Mouse (Mus musculus): Measurements from ENCODE around the gene Zfp940.
"Not testable (repeated sequence)": the region's sequence is repeated elsewhere in the genome, so short reads cannot be mapped to it uniquely, and the experiment has no call there.

Gene Zfp940

DNA sequence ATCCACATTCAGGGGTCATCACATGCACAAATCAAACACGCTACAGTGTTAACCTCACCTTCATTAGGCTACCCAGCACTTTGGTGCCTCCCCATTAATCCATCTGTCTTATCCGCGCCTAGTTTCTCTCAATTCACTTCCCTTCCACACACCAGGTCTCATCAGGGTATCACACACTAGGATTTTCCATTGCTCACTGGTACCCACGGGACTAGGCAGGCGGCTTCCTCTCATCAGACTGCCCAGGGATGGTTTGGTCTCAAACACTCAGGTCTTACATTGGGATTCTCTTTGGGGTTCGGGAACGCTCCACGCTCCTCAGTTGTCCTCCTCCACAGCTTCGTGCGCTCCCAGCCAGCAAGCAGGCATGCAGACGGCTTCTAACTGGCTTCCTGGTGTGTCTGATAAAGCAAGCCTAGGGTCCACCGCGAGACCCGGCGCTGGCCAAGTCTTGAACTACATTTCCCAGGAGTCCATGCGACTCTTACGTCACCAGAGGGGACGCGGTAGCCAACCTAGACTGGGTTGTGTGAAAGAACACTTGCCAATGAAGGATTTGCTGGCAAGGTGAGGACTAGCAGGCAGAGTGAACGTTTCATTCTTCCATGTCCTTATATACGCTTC lies at the start of gene Zfp940:
Gene Zfp940, minus strand, starts transcription at position 451 of the 624 bp plus-strand sequence.
- DNase-seq (ENCODE audit: low spot score in 2 of 2): peak; percentile 77 to 80

DNA sequence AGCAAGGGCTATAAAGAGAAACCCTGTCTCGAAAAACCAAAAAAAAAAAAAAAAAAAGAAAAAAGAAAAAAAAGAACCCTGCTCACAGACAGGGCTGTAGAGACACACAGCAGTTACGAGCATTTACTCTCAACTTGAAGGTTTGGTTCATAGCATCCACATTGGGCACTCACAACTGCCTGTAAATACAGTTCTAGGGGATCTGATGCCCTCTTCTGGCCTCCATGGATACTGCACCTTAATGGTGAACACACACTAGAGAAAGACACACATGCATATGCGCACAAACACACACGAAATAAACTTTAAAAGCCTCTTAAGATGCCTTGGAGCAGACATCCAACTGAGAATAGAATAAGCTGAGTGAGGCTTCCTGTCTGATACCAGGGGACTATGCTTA lies 44.9 kb upstream of the Zfp940 start:
- DNase-seq (ENCODE audit: low spot score in 2 of 2): no peak

DNA sequence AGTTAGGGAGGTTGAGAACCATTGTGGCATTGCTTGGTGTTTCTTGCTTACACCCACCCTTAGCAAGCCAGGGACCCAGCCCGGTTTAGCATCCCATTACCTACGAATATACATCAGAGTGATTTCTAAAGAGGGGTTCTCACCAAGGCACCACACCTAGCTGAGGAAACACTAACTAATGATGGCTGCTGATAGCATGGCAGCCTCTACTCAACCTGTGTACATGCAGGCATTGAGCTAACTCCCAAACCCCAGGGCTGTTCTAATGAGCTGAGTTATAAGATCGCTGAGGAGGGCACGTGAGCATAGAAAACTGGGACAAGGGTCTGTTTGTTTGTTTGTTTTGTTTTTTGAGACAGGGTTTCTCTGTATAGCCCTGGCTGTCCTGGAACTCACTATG lies 39.3 kb upstream of the Zfp940 start:
- no peak for DNase-seq (ENCODE audit: low spot score in 2 of 2)

DNA sequence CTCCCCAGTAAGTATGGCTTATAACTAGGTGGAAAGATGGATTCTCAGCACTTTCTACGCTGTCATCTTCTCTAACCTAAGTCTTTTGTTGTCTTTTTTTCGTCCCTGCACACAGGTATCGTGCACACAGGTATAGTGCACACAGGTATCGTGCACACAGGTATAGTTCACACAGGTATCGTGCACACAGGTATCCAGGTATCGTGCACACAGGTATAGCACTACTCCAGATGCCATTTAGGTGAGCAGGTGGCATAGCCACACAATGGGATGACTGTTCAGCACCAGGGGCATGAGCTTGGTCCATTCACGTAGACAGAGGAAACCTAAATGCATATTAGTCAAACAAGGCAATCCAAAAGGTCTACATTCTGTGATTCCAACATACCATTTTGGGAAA lies 37.0 kb upstream of the Zfp940 start:
- no peak for DNase-seq (ENCODE audit: low spot score in 2 of 2)

DNA sequence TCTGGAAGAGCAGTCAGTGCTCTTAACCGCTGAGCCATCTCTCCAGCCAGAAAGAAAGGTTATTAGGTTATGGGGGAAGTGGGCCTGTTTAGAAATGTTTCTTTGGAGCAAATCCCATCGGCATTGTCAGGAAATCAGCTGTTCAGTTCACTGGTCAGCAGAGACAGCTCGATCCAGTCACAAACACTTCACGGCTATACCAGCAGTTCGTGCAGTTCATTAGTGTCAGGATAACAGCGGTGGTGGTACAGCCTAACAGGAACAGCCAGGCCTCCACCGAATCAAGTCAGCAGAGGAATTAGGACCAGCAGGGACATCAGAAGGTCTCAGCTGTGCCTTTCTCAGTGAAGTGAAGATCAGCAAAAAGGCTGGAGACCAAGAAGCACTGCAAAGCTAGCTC lies 27.4 kb upstream of the Zfp940 start:
- no peak for DNase-seq (ENCODE audit: low spot score in 2 of 2)

DNA sequence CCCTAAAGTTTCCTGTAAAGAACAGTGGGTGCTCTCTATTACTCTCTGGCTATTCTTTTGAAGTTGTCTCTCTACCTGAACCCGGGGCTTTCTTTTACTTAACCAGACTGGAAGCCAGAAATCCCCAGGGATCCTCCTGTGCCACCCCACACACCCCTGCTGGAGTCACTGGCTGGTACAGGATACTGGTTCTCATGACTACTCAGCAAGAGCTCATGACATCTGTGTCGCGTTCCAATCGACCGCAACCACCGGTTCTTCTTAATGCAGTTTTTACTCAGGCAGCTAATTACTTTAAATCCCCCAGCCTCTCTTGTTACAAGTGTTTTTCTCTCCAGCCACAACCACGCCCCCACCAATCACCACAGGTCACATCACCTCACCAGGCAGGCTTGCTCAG lies 26.6 kb upstream of the Zfp940 start:
- DNase-seq (ENCODE audit: low spot score in 2 of 2): no peak

DNA sequence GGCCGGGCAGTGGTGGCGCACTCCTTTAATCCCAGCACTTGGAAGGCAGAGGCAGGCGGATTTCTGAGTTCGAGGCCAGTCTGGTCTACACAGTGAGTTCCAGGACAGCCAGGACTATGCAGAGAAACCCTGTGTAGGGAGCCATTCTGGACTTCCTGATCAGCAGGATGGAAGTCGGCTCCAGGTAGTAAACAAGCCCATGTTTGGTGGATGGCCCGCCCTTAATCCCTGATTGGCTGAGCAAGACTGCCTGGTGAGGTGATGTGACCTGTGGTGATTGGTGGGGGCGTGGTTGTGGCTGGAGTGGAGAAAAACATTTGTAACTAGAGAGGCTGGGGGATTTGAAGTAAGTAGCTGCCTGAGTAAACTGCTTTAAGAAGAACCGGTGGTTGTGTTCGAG lies 24.1 kb upstream of the Zfp940 start:
- not testable (repeated sequence) for DNase-seq (ENCODE audit: low spot score in 2 of 2)

DNA sequence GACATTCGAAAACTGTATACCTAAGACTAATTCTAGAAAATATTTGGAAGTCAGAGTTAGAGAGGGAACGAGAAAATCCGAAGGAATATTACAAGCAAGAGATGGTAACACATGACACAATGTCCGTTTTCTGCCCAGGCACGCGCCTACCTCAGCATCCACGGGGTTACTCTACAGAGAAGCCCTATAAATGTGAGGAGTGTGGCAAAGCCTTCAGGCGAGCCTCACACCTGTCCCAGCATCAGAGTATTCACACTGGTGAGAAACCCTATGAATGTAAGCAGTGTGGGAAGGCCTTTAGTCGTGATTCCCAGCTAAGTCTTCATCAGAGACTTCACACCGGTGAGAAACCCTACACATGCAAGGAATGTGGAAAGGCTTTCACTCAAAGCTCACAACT lies 20.8 kb upstream of the Zfp940 start:
- no peak for DNase-seq (ENCODE audit: low spot score in 2 of 2)

DNA sequence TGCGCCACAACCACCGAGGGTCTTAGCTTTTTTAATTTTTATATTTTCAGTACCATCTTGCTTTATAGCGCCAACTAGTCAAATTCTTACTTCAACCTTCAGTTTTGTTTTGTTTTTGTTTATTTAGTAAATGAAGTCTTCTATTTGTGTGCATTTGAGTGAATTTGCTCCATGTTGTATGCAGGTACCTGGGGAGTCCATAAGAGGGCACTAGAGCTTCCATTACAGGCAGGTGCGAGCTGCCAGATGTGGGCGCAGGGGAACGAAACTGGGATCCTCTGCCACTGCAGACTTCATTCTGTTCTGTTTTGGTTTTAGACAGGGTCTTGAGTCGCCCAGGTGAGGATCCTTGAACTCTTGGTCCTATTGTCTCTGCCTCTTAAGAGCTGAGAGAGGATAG lies 8.2 kb upstream of the Zfp940 start:
- no peak for DNase-seq (ENCODE audit: low spot score in 2 of 2)

DNA sequence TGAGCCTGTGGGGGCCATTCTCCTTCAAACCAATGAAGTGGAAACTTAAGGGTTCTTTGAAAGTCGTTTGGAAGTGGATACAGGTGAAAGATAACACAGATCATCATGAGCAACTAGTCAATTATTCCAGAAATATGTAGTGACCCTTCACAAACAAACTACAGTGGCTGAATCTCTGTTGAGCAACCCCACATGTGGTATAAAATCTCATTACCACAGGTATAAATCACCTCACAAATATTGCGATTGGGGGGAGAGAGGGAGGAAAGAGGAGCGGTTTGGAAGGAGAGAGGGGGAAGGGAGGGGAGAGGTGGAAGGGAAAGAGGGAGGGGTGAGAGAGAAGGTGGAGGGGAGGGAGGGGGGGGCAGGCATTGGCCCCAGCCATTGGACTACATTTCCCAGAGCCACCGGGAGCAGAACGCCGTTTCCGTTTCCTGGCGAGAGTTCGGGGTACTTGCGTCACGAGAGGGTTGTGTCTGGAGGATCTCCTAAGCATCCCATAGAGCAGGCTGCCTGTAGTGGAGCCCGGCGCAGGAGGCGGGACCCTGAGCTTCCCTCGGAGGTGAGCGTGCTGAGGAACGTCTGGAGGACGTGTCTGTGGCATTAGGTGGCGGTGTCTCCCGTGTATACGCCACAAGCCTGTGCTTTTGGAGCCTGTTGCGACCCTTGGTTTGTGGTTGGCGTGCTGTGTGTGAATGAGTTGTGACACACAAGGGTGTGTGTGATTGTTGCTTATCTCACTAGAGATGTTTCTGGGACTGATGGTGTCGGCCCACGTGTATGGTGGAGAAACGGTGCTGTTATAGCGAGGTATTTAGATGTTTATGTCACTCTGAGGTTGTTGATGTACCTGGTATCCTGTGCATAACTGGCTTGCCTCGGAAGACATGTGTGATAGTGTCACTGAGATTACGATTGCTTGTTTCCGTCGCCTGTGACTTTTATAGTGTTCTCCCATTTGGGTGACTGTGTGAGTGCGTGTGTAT lies 6.4 kb upstream of the Zfp940 start, which contains the start of gene Zfp420:
Gene Zfp420, plus strand, starts transcription at position 448 of the 986 bp plus-strand sequence.
- DNase-seq (ENCODE audit: low spot score in 2 of 2): peak; percentile 70 to 90

DNA sequence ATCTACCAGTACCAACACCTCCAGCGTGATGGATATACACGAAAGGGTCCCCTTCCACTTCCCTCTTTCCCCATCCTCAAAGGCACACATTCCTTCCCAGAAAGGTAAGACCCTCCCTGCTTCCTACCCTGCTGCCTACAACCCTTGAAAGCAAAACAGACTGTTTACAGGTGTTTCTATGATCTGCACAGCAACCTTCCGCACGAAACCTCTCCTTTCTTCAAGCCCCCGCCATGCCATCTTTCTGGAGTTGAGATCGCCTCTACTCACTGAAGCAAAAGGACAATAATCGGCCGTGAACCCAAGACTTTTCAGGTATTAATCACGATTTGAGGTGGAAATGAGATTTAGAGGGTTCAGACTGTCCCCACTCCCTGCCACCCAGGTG lies 644 bp downstream of the Zfp940 start:
- DNase-seq (ENCODE audit: low spot score in 2 of 2): no peak

DNA sequence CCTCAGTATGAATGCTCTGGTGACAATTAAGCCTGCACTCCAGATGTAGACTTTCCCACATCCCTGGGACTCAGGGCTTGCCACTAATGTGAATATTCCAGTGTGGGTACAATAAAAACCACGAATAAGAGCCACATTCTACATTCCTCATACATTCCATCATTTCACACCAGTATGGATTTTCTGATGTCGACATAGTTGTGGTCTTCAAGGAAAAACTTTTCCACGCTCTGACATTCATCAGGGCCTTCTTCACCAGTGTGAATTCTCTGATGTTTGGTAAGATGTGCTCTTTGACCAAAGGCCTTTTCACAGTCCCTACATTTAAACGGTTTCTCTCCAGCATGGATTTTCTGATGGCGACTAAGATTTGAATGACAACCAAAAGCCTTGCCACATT lies 8.9 kb downstream of the Zfp940 start:
- DNase-seq (ENCODE audit: low spot score in 2 of 2): no peak

DNA sequence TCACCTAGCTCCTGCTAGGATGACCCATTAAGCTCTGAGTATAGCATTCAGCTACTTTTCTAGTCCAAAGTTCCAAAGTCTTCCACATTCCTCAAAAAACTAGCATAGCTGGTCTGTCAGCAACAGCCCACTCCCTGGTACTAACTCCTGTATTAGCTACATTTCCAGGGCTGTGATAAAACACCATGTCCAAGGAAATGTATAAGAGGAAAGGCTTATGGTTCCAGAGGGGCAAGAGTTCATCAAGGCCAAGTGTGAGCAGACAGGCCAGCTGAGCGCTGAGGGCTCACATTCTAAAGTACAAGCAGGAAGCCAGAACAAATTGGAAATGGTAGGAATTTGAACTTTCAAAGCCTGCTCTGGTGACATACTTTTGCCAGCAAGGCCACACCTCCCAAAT lies 11.4 kb downstream of the Zfp940 start:
- no peak for DNase-seq (ENCODE audit: low spot score in 2 of 2)

DNA sequence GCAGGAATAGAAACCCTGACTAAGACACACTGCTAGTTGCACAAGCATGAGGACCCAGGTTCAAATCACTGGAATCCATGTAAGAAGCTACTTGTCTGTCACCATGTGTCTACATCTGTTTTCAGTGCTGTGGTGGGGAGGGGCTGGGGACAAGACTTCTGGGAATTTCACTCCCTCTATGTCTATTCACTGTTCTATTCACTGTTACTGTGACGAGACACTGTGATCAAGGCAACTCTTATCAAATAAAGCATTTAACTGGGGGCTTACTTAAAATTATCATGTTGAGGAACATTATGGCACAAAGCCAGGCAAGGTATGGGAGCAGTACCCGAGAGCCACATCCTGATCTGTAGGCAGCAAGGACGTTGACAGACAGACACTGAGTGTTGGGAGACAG lies 14.2 kb downstream of the Zfp940 start:
- no peak for DNase-seq (ENCODE audit: low spot score in 2 of 2)

DNA sequence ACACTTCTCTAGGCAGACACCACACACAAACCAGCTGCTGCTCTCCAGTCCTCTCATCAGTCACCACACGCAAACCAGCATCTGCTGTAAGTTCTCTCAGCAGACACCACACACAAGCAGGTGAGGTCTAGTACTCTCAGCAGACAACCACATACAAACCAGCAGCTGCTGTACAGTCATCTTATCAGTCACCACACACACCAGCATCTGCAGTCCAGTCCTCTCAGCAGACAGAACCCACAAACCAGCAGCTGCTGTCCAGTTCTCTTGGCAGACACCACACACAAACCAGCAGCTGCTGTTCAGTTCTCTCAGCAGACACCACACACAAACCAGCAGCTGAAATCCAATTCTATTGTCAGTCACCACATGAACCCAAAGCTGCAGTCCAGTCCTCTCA lies 16.7 kb downstream of the Zfp940 start:
- no peak for DNase-seq (ENCODE audit: low spot score in 2 of 2)

DNA sequence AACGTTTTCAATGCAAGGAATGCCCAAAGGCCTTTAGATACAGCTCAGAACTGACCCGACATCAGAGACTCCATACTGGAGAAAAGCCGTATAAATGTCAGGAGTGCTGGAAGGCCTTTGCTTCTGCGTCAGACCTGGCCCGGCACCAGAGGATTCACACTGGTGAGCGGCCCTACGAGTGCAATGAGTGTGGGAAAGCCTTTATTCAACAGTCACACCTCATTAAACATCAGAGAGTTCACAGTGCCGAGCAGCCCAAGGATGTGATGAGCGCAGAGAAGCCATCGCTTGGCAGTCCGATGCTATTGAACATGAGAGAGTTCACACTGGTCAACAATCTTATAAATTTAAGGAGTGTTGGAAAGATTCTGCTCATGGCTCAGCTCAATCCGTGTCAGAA lies 23.7 kb downstream of the Zfp940 start:
- no peak for DNase-seq (ENCODE audit: low spot score in 2 of 2)

DNA sequence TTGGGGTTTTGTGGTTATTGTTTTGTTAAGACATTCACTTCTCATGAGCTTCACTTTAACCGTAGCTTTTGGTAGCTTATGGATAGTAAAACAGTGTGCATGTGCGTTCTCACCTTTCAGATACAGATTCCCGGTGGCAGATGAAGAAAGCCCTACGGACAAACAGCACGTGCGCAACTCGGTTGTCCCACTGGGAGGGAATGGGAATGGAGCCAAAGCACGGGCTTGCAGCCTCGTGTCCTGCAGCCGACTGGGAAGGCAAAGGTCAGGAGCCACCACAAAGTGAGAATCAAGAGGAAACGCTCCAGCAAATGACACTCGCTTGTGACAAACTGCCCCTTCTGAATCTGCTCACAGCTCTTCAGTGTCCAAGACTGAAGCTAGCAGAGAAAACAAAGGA lies 25.5 kb downstream of the Zfp940 start:
- DNase-seq (ENCODE audit: low spot score in 2 of 2): no peak

DNA sequence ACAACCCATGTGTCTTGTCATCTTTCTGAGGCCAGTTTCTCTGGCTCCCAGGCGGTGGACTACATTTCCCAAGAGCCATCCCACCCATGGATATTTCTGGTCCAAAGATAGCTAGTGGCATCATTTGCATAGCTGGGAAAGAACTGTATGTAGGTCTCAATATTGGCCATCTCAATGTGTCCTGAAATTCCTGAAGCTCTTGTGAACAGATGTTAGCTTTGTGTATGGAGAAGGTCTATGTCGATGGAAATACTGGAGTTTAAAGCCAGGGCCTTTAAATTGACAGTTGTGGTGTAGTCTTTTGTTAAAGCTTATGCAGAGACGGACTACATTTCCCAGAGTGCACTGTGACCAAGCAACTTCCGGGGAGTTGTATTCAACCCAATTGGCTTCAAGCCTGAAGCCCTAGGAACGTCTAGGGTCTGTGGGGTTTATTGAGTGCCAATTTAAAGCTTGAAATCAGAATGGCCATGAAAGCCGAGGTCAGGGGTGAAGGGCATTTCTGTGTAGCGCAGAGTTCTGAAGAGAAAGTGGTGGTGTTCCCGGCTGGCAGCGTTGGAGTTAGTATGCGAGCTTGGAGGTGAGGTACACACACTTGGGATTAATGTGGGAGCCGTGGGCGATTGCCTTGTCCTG lies 34.7 kb downstream of the Zfp940 start:
- peak; percentile 63 to 65 for DNase-seq (ENCODE audit: low spot score in 2 of 2)

DNA sequence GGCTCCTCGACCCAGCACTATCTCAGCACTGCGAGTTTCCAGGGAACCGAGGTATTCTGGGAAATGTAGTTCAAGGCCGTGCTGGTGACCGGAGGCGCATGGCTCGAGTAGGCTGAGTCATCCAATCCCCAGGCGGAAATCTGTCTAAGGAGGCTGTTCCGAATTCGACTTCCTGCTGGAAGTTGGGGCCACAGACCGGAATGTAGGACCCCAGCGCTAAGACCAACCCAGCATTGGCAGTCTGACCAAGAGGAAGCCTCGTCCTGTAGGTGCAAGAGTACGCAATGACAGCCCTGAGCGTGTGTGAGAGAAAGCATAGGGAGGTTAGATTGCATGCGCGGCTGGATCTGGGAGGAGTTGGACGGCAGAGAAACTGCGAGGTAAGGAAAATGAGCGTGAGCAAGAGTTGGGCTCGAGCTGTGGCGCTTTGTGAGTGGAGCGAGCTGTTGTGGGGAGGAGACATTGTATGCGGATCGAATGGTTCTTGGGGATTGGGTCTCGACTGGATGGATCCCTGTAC lies 37.5 kb downstream of the Zfp940 start, which contains the start of gene Zfp790:
Gene Zfp790, plus strand, starts transcription at position 205 of the 520 bp plus-strand sequence.
- peak; percentile 81 to 88 for DNase-seq (ENCODE audit: low spot score in 2 of 2)

DNA sequence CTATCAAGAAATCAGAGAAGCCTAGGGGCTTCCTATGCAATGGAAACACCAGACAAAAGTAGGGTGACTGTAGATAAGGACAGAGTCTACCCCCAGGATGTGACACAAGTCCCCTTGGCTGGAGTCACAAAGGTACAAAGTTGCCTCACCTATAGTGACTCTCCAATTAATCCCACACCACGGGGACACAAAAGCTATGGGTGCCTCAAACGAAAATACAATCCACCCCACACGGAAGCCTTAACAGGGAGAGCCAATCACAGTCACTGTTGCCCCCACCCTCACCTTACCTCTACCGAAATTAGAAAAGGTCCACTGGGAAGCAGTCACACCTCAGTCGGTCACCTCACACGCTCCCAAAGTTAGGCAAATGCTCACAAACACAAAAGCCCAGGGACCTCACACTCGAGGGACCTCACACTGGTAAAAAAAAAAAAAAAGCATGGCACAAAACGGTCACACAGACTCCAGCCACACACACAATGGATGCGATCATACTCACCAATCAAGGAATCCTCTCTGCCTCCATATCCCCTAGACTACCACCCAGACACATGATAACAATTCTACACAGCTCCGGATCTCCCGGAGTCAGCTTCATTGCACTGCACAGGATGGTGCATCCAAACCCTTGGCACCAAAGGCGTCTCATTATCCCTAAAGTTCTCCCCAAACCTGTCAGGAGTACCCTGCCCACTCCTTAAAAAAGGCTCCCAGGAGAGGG lies 38.2 kb downstream of the Zfp940 start:
- no peak for DNase-seq (ENCODE audit: low spot score in 2 of 2)

DNA sequence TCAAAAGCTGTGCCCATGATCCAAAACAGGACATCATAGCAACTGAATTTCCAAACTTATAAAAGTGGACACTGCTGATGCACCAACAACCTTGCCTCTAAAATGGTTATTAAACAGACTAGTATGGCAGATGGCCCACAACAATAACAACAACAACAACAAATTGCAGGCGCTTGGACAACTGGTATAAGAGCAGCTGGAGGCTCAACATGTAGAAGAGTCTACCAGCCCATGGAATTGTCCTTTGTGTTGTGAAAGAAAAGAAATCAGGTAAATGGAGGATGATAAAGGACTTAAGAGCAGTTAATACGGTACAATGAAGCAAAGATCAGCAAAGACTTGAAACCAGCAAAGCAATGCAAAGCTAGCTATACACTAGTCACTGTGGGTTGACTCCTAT lies 39.1 kb downstream of the Zfp940 start:
- DNase-seq (ENCODE audit: low spot score in 2 of 2): no peak

DNA sequence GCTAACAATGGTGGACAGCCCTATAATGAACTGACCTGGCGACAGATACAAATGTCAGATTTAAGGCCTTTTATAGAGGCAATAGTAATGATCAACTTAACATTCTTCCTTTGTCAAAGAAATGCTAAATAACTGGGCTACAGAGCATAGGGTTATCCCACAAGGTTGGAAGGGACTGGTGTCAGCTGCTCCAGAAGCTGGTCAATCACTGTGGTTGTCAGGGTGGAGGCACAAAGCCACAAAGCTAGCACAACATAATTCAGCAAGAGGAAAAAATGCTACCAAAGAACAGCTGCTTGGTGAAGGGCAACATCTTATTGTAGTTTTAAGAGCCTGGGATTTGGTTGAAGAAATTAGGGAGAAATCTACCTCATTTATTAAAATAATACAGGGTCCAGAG lies 41.2 kb downstream of the Zfp940 start:
- no peak for DNase-seq (ENCODE audit: low spot score in 2 of 2)
